Mouse (Mus musculus): ENCODE results near the gene Cacnb4.

GRCm38 (mm10) chr2:52499101-52499537 is 177.5 kb downstream of the Cacnb4 start:
- no peak for TF ChIP-seq CTCF (IDR thresholded peaks at IDR 0.05; ENCODE audit: low read depth, low read length)
- no peak for TF ChIP-seq POLR2A (IDR thresholded peaks at IDR 0.05; ENCODE audit: borderline replicate concordance, low read depth, low read length)

All from bone marrow macrophage, adult 2 months (primary cell).